Mouse (Mus musculus) gastrocnemius, postnatal 14 days (tissue): ENCODE data around the gene Tmem182. TPM values are rescaled to one million over a fixed set of nuclear protein-coding genes. Genes with fewer than 3 reads are reported as not detected.

ENCODE experiments used
- DNase-seq: peaks from one replicate; pipeline ENCODE4 v3.0.0; 2021; ENCODE audit warnings: mixed read lengths
- intact Hi-C: fragments of 180-260 bp; cut with DNase I; formaldehyde crosslinking; loops from one replicate; pipeline ENCODE4 v1.15.1; 2025; ENCODE audit warnings: low total_unique reads
- total RNA-seq, 2 experiments: library from RNA; stranded (reverse); gene quantifications; 2 replicates each; pipeline ENCODE4 v1.2.3; 2021

Tmem182 gene
- total RNA-seq, 2 experiments from 2014 or later: 181 to 201 TPM

DNA sequence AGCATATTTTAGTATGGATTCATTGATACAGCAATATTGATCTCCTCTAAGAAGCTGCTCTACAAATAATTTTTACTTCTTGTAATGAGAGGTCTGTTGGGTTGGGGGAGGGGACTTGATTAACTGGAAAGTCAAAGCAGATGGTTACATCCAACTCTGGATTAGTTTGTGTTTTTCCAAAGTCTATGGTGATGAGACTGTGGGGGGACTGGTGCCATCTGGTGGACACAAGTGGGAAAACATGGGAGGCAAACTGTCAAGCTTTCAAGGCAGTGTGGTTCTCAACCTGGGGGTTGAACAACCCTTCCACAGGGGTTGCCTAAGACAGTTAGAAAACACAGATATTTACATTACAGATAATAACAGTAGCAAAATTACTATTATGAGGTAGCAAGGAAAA, 39.2 kb downstream of the Tmem182 start:
- intact Hi-C loops: loop anchor here (5.0 kb wide), 1 partner anchor 42 kb away; no protein-coding TSS in a partner anchor
- peak; percentile 39 for DNase-seq

DNA sequence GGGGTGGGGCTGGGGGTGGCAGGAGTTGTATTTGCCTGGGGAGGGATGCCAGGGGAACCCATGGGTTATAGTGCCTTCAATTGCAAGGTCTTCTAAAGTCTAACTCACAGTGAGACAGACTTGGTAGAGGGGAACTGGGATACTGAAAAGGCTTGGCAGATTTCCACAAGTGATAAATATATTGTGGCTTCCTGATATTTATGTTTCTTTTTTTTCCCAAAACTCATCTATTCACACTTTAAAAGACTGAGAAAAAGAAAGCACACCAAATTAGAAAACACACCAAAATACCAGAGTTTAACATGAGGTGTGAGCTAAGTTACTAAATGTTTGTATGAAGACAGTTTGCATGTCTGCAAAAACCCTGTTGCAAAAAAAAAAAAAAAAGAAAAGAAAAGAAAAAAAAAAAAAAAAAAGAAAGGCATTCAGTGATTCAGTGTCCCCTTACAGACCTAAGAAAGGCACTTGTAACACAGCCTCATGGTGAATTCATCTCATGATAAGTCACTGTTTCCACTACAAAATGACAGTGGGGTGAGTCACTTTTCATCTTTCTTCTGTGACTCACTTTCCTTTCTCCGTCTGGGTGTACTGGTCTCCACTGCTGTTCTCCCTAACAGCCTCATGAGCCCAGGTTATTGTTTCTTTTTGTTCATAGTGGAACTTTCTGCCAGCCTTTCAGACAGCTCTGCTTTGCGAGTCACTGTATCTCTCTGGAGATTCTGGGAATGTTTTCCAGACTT, 42.0 kb downstream of the Tmem182 start:
- intact Hi-C loops: no loop called here
- DNase-seq: no peak

DNA sequence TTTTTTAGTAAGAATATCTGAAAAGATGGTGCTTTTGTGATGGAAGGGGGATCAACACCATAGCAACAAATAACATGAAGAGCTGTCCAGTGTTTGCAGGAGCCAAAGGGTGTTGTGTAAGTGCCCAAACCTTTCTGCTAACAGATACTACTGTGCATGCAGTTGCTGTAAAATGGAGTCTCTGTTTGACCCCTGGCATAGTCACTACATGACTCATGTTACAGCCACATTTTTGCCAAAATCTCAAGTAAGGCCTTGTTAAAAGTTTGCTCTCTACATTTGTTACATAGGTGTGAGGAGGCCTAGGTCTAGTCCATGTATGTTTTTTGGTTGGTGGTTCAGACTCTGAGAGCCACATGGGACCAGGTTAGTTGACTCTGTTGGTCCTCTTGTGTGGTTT, 45.9 kb downstream of the Tmem182 start:
- DNase-seq: no peak
- intact Hi-C loops: no loop called here

DNA sequence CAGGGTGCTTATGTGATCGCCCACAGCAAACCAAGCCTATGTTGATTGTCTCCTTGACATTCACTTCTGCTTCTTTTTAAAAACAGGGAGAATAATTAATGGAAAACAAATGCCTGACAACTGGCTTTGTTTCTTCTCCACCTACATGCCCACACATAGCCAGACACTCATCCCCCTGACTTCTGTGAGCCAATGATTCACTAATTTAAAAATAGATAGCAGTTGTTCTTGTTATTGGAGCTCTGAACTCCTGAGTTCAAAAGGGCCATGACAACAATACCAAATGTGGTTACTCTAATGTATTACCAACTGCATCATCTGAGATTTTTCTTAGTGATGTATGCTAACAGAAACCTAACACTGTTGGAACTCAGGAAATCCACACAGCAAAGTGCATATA, 49.9 kb downstream of the Tmem182 start:
- intact Hi-C loops: no loop called here

DNA sequence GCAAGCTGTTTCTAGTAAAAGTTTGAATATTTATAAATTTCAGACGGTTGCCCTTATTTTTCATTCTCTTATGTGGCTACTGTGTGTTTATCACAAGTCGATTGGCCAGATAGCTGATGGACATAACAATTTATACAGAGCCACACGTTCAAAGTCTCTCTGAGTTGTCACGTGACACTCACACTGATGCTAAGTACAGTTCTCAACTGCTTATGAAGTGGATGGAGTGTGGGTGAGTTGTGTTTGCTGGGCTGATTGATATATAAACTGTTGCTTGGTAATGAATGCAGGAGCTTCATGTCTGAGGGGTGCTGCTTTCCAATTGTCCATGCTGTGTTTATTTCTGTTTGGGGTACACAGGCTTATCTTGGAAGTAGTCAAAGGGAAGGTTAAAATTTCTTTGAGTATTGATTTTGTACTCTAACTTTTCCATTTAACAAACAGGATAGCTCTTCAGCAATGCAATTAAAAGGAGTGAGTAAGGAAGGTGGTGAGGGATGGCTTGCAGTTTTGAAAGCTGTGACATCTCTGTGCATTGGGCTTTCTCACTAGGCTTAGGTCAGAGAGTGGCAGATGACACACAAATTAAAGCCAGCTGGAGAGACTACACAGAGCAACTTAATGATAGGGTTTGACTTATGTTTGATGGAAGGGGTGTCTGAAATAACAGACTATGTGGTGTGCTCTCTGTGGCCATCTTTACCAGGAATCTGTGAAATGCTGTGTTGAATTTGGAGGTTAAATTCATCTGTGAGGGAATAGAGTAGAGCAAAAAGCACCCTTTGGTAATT, 51.6 kb downstream of the Tmem182 start:
- no peak for DNase-seq
- intact Hi-C loops: no loop called here

More for the DNA sequence above, 49.9 kb downstream of the Tmem182 start:
- DNase-seq: no peak

DNA sequence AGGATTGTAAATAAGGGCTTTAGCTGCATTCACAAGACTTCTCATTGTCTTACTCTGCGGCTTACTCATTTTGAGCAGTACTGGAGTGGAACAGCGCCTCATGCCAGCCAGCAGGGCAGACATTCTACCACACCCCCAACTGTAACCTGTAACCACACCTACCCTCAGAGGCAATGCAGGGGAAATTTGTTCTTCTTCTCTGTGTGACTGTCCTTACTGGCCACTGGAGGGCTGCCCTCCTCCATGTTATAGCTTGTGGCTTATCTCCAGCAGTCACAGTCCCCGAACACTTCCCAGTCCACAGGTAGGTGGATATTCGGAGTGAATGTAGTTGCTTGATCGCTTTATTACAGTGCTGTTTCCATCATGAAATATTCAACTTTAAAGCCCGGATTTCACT, 59.6 kb downstream of the Tmem182 start:
- intact Hi-C loops: no loop called here
- no peak for DNase-seq

DNA sequence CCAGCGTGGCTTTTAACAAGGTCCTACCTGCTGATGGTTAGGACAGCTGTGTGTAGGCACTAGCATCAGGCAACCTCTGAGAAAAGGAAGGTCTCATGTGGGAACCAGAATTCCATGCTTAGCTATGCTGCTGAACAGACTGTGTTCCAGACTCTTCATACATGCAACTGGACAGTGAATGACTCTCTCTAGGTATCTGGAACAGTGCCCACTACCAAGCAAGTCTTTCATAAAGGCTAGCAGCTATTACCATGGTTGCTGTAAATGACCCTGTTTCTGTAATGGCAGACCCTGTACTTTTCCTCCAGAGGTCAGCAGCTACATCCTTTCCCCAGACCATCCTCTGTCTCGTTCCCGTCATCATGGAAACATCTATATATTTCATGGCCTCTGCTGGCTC, 61.7 kb downstream of the Tmem182 start:
- DNase-seq: no peak
- intact Hi-C loops: no loop called here

DNA sequence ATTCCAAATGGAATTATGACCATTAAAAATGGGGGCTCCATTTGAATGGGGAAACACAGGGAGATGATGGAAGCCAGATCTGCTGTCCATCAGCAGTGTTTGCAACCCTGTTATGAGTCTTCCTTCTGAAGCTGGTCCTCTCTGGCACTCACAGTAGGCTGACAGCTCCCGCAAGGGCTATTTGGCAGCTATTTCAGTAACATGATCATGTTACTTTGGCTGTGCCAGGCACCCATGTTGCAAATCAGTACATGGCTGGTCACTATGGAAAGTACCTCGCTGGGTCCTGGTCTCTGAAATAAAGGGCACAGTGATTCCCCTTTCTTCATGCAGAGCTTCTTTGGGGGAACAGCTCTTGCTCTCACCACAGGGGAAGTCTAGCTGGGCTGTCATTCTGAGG, 62.2 kb downstream of the Tmem182 start:
- intact Hi-C loops: no loop called here
- DNase-seq: no peak

DNA sequence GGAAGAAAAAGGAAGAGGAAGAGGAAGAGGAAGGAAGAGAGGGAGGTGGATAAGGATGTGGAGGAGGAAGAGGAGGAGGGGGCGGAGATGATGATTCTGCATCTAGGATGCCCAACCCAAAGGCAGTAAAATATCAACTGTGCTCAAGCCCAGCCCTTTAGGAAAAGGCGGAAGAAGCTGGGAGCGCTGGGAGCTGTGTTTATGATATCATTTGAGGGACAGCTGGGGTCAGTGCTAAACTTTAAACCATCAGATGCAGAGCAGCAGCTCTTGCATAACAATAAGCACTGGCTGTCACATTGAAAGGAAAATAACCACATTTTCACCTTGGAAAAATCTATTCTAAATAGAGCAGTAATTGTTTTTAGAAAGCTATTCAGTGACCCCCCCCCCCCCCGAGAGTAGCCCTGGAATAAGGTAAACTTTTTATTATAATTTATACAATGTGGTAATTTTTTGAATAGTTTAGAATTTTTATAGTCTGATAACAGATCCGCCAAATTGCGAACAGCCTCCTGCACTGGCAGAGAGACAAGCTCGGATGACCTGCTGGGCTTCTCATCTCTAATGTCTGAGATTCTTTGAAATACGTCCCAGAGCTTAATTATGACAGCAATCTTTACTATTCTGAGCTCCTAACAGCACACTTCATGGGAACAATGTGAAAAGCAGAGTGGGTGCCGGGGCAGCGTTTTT, 68.5 kb downstream of the Tmem182 start:
- intact Hi-C loops: no loop called here
- DNase-seq: no peak

DNA sequence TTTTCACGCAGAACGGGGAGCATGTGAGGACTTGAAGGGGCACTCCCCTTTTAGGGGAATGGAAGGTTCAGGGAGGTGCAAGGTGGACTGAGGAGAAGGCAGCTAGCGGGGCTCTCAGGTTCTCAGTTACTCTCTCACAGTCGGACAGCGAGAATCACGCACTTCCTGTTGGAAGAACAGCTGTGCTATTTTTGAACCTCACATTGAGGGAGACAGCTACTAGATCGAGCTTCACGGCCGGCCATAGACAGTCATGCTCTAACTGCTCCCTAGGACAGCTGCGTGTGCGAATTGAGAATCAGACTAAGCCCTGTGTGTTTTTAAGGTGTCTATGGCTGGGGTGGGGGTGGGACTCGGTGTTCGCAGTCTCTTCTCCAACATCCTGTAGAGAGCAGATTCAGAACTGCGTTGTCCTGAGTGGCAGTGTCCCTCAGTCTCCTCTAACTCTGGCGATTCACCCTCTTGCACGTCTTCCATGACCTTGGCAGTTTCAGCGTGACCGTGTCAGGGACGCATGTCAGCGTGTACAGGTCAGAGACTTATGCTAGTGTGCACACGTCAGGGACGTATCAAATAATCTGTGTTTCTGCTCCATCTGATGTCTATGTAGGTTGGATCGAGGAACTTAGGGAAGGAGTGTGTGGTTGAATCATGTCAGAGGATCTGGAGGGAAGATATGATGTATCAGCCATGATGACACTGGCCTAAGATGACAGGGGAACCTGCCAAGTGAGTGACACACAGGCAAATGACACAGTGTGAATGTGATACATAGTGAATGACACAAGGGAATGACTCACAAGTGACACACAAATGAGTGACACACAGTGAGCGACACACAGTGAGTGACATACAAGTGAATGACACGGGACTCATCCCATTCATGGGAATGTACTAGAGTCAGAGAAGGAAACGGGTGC, 69.3 kb downstream of the Tmem182 start:
- intact Hi-C loops: no loop called here
- peak; percentile 16 for DNase-seq

DNA sequence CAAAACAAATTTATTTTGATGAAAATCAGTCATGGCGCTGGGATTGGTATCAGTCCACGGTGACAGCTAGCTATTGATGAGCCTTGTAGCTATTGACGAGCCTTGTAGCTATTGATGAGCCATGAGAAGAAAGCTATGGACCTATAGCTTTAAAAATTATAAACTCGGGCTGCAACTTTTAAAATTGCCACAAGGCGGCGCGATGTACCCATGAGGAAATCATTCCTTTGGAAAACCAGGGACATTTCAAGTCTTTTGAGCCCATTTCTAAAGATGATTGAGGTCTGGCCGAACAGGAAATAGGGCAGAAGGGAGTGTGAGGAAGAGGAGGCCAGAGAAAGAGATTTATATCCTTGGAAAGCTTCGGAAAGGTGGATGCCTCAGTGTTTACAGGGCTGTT, 73.7 kb downstream of the Tmem182 start:
- intact Hi-C loops: no loop called here
- peak; percentile 22 for DNase-seq

DNA sequence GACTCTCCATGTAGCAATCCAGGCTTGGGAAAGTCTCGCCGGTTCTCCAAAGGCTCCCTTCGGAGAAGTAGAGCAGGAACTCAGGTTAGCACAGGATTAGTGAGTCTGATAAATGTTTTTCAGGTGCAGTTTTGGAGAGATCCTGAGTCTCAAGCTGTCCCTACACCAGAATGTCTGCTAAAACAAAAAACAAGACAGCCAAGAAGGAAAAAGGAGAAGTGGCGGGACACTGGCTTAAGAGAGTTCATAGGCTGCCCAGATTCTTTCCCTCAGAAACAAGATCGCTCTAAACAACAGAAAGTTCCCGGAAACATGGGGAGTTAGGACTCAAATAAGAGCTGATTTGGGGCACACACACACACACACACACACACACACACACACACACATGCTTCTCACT, 74.1 kb downstream of the Tmem182 start:
- intact Hi-C loops: no loop called here
- no peak for DNase-seq

DNA sequence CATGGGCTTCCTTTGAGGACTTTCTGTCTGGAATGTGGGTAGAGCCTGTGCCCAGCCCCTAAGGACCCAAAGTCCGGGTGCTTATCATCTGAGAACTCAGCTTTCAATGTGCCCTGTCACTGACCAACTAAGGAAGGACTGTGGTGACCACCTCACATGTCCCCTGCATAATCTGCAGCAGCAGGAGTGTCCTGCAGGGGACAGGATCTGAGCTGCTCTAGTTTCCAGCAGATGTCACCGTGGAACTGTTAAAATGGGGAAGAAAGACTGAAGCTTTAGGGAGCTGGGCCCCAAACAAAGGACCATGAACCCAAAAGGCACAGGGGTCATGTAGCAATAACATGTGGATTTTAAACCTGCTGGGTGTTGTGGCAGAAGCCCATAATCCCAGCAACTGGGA, 75.1 kb downstream of the Tmem182 start:
- no peak for DNase-seq
- intact Hi-C loops: no loop called here

DNA sequence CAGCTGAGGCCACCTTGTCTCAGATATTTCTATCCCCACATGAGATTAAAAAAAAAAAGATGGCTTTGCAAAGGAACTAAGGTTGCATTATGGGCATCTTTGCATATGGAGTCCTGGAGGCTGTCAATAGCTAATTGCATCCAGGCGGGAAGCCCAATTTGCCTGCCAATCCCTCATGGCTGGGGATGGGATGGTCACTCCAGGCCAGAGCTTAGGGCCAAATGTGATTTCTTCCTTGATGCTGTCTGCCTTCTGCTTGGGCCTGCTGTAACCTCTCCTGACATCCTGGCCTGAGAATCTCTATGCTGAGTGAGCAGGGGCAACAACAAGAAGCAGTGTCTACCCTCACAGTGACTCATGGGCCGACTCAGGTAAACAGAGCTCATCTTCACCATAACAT, 78.5 kb downstream of the Tmem182 start:
- no peak for DNase-seq
- intact Hi-C loops: no loop called here

DNA sequence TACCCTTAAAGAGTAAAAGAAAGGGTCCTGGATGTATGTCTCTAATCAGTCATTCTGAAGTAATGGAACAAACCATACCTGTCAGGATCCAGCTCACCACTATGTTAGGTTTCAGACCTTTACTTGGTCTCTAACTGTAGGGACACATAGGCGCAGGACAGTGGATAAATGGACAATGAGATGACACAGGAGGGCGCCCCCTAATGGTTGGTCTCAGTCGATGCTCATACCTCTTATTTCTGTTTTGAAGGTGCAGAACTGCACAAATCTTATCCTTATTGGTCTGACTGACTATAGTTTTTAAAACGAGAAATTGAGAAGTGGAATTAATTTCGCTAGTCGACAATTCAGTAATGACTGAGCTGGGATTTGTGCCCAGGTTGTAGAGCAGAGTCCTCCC, 79.5 kb downstream of the Tmem182 start:
- intact Hi-C loops: no loop called here
- no peak for DNase-seq

DNA sequence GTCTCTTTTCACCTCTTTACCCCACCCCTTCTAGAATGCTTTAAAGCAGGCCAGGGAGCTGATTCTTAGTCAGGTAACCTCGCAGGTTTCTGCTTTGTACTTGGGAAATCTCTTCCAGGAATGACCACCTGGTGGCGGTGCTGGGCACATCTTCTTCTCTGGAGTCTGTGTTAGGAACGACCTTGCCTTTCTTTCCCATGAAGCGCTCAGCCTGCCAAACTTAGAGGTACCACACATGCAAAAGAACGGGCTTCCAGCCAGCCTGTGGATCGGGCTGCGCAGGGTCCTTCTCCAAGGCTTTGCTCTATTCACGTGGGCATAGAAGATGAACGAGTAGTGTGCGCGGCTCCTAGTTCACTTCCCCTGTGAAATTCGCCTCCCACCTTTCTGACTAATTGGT, 82.3 kb downstream of the Tmem182 start:
- intact Hi-C loops: no loop called here
- DNase-seq: peak; percentile 26

DNA sequence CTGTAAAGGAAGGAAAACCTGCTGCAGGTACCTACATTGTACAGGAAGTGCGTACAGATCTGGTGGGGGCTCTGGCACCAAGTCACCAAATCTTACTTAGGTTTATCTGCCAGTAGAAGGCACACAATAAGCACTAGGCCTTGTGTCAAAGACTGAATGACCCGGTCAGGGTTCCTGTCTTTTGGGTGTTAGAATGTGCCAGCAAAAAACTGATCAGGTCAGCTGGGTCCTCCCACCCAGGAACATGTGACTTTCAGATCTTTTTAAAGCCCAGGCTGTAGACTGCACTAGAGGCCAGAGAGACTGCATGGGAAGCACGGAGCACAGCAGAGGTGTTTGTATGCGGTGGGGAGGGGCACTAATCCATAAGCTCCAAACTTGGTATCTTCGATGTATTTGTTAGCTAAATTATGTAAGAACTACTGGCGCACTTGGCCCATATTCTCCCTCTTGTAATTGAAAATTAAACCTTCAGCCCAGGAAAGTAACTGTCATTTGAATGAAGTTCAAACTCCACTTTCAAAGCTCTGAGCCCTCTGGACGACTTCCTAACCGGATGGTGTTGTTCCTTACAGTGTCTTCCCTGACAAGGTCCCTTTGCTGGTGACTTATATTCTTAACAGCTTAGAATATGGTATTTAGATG, 83.1 kb downstream of the Tmem182 start:
- DNase-seq: no peak
- intact Hi-C loops: no loop called here

DNA sequence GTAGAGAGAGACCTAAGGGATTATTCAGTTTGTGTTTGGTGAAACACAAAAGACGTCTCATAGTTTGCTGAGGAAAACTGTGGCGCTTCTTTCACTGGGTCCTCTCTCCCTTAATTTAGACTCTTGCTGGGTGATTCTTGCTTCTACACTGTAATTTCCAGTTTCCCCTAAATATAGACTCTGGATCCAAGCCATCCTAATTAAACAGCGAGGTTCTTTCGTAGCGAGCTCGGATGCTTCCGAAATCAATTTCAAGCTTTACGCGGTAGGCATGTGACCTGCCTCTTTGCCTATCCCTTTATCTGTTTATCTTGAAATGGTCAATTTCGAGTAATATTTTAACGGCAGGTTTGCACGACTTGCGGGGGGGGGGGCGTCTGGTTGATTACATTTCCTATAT, 84.2 kb downstream of the Tmem182 start:
- intact Hi-C loops: no loop called here
- no peak for DNase-seq

DNA sequence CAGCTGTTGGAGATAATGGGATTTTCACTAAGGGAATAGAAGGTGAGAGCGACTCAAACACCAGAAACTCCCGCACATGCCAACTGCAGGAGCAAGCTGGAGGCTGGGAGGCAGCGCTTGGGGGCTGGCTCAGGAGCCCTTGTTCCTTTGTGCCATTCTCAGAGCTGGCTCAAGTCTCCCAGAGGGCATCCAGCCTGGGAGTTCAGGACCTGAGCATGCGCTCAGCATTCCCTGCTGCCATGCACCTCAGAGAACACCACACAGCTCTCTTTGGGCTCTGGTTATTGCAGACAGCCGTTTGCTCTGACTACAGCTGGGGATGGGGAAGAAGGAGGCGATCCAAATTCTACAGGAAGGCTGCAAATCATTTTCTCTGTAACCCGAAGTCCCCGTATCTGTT, 84.8 kb downstream of the Tmem182 start:
- intact Hi-C loops: no loop called here
- no peak for DNase-seq
